Mouse (Mus musculus) embryonic fibroblast, embryonic 13.5 days (primary cell): Measurements from ENCODE around the gene Speg.

Experiments
- CTCF ChIP-seq: IDR thresholded peaks from 2 replicates; pipeline ENCODE4 v1.5.1; 2011; ENCODE audit warnings: mild to moderate bottlenecking, control low read depth, low read length, moderate library complexity, borderline replicate concordance; ENCODE audit not compliant: insufficient read depth
- POLR2A ChIP-seq: IDR thresholded peaks from 2 replicates; pipeline ENCODE4 v1.6.1; 2011; ENCODE audit warnings: low read depth, mild to moderate bottlenecking, control low read depth, low read length, moderate library complexity

DNA sequence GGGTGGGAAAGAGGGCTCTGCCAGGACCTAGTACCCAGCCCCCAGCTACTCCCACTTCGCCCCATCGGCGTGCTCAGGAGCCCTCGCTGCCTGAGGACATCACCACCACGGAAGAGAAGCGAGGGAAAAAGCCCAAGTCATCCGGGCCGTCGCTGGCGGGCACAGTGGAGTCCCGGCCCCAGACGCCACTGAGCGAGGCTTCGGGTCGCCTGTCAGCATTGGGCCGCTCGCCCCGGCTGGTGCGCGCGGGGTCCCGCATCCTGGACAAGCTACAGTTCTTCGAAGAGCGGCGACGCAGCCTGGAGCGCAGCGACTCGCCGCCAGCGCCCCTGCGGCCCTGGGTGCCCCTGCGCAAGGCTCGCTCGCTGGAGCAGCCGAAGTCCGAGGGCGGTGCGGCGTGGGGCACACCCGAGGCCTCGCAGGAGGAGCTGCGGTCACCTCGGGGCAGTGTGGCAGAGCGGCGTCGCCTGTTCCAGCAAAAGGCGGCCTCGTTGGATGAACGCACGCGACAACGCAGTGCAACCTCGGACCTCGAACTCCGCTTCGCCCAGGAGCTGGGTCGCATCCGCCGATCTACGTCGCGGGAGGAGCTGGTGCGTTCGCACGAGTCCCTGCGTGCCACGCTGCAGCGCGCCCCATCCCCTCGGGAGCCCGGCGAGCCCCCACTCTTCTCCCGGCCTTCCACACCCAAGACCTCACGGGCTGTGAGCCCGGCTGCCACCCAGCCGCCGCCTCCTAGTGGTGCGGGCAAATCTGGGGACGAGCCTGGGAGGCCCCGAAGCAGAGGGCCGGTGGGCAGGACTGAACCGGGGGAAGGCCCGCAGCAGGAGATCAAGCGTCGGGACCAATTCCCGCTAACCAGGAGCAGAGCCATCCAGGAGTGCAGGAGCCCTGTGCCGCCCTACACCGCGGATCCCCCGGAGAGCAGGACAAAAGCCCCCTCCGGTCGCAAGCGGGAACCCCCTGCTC is 13.1 kb downstream of the Speg start:
- TF ChIP-seq POLR2A: no peak
- no peak for TF ChIP-seq CTCF
